Mouse (Mus musculus): ENCODE measurements around the gene Ppp1r8. TPM values are rescaled to one million over a fixed set of nuclear protein-coding genes. Genes with fewer than 3 reads are reported as not detected.

The Ppp1r8 gene
- total and polyA plus RNA-seq, 2 experiments from 2014 or later, result 42.7 to 76.4 TPM

GRCm38 (mm10) chr4:132778562-132779201 is 64.3 kb downstream of the Ppp1r8 start:
- Histone ChIP-seq H3K4me1 (ENCODE audit: insufficient read depth) (no peaks in the 10 kb centered on the region), H3K9me3 (ENCODE audit: low read length) (no peaks in the 10 kb centered on the region), H3K9ac (no peak overlapping the region), H3K27me3 (ENCODE audit: insufficient read depth, low read length) (no peaks in the 10 kb centered on the region), H3K27ac (ENCODE audit: low read depth, low read length) (no peak overlapping the region), H3K36me3 (ENCODE audit: insufficient read depth) (peaks cover 42% of the 10 kb centered on the region), H3K4me2 (ENCODE audit: low read depth) (no peak overlapping the region), H3K4me3 (ENCODE audit: low read depth, low read length) (no peak overlapping the region)
- no peak for DNase-seq
- TF ChIP-seq CTCF (IDR thresholded peaks at IDR 0.05; ENCODE audit: low read depth), result no peak
- WGBS, result 97% methylated on average over 6 of the region's 6 CpGs
- no peak for ATAC-seq

Other genes starting within 250 kb of the Ppp1r8 start
- 18.6 and 21.8 TPM in 2 replicates for gene Eya3, start 204.2 kb downstream of the Ppp1r8 start, total RNA-seq (2014; rRNA removed)
- gene Eya3, start 204.2 kb downstream of the Ppp1r8 start, polyA plus RNA-seq (2015; fragmentation: Nextera tagmentation; extraction: Ambion mirVana), result 6.0 and 7.2 TPM in 2 replicates
- gene Xkr8, start 110.6 kb downstream of the Ppp1r8 start, total RNA-seq (2014; rRNA removed), result 3.4 and 5.2 TPM in 2 replicates
- 2.2 and 3.8 TPM in 2 replicates for gene Xkr8, start 110.6 kb downstream of the Ppp1r8 start, polyA plus RNA-seq (2015; fragmentation: Nextera tagmentation; extraction: Ambion mirVana)
- gene Smpdl3b, start 85.9 kb downstream of the Ppp1r8 start, total RNA-seq (2014; rRNA removed), result 0.54 and 0.57 TPM in 2 replicates
- 0.89 and 1.1 TPM in 2 replicates for gene Smpdl3b, start 85.9 kb downstream of the Ppp1r8 start, polyA plus RNA-seq (2015; fragmentation: Nextera tagmentation; extraction: Ambion mirVana)
- 24.0 and 26.8 TPM in 2 replicates for gene Rpa2, start 74.8 kb downstream of the Ppp1r8 start, total RNA-seq (2014; rRNA removed)
- 32.6 and 39.1 TPM in 2 replicates for gene Rpa2, start 74.8 kb downstream of the Ppp1r8 start, polyA plus RNA-seq (2015; fragmentation: Nextera tagmentation; extraction: Ambion mirVana)
- 0.85 and 1.00 TPM in 2 replicates for gene Themis2, start 46.8 kb downstream of the Ppp1r8 start, total RNA-seq (2014; rRNA removed)
- 0.43 and 0.50 TPM in 2 replicates for gene Themis2, start 46.8 kb downstream of the Ppp1r8 start, polyA plus RNA-seq (2015; fragmentation: Nextera tagmentation; extraction: Ambion mirVana)
- 168 and 180 TPM in 2 replicates for gene Stx12, start 41.3 kb upstream of the Ppp1r8 start, total RNA-seq (2014; rRNA removed)
- gene Stx12, start 41.3 kb upstream of the Ppp1r8 start, polyA plus RNA-seq (2015; fragmentation: Nextera tagmentation; extraction: Ambion mirVana), result 163 and 170 TPM in 2 replicates
- gene Fam76a, start 79.4 kb upstream of the Ppp1r8 start, total RNA-seq (2014; rRNA removed), result 27.9 and 29.8 TPM in 2 replicates
- 28.0 and 41.0 TPM in 2 replicates for gene Fam76a, start 79.4 kb upstream of the Ppp1r8 start, polyA plus RNA-seq (2015; fragmentation: Nextera tagmentation; extraction: Ambion mirVana)
- not detected in 2 replicates for gene Fgr, start 130.9 kb upstream of the Ppp1r8 start, total RNA-seq (2014; rRNA removed)
- gene Fgr, start 130.9 kb upstream of the Ppp1r8 start, polyA plus RNA-seq (2015; fragmentation: Nextera tagmentation; extraction: Ambion mirVana), result 0.06 TPM in 2 replicates
- 56.7 and 82.4 TPM in 2 replicates for gene Ahdc1, start 168.1 kb upstream of the Ppp1r8 start, total RNA-seq (2014; rRNA removed)
- 7.6 and 8.4 TPM in 2 replicates for gene Ahdc1, start 168.1 kb upstream of the Ppp1r8 start, polyA plus RNA-seq (2015; fragmentation: Nextera tagmentation; extraction: Ambion mirVana)

Data from forebrain, postnatal 0 days (tissue).